Mouse (Mus musculus) cortical plate, adult 2 months (tissue): ENCODE results near the gene Nsdhl. TPM values are rescaled to one million over a fixed set of nuclear protein-coding genes. Genes with fewer than 3 reads are reported as not detected.
A peak's percentile ranks its signal among the peaks of the same experiment; 100 is the strongest.

Experiments used
- H3K27ac ChIP-seq: fragments of 200-500 bp; 2 replicates; pipeline ENCODE4 v1.5.1; 2012; ENCODE audit warnings: low read length, control low read depth, inconsistent platforms; ENCODE audit not compliant: insufficient read depth
- H3K4me1 ChIP-seq: fragments of 200-500 bp; 2 replicates; pipeline ENCODE4 v1.6.1; 2011; ENCODE audit warnings: low read length; ENCODE audit not compliant: control insufficient read depth, insufficient read depth
- H3K4me3 ChIP-seq: fragments of 200-500 bp; 2 replicates; pipeline ENCODE4 v1.5.1; 2011; ENCODE audit warnings: mild to moderate bottlenecking, low read length, control low read depth; ENCODE audit not compliant: insufficient read depth
- CTCF ChIP-seq: fragments of 200-500 bp; IDR thresholded peaks from 2 replicates; pipeline ENCODE4 v1.5.1; 2011; ENCODE audit warnings: mild to moderate bottlenecking, control low read depth, low read length; ENCODE audit not compliant: insufficient read depth; ENCODE audit errors: extremely low read depth
- POLR2A ChIP-seq: fragments of 200-500 bp; IDR thresholded peaks from 2 replicates; pipeline ENCODE4 v1.6.1; 2011; ENCODE audit warnings: mild to moderate bottlenecking, low read length, control low read depth; ENCODE audit not compliant: insufficient read depth; ENCODE audit errors: extremely low read depth
- polyA plus RNA-seq: library from polyadenylated mRNA; depleted of rRNA; stranded (reverse); fragments of >200 nt; gene quantifications from 2 replicates; pipeline ENCODE4 v1.2.3, GENCODE M21; 2012; rRNA removed

The Nsdhl gene
- polyA plus RNA-seq, result 32.1 and 36.4 TPM in 2 replicates

- TF ChIP-seq CTCF (no peak), POLR2A (peak; percentile 55; the same call in 1 of the 2 replicates)
- H3K27ac ChIP-seq, result no peak within 1 kb of the TSS
- H3K4me1 ChIP-seq, result 0 out of 2 replicates have a peak, but pooled peaks cover 2% of the 10 kb centered on the region
- H3K4me3 ChIP-seq, result peak within 1 kb of the TSS; percentile 69
These were observed at the start of gene Nsdhl, which contains the start of gene Cetn2 for GRCm38 (mm10) chrX:72917884-72918681. TSS of gene Nsdhl (plus strand) at chrX:72918557. TSS of gene Cetn2 (minus strand) at chrX:72918411.

DNA sequence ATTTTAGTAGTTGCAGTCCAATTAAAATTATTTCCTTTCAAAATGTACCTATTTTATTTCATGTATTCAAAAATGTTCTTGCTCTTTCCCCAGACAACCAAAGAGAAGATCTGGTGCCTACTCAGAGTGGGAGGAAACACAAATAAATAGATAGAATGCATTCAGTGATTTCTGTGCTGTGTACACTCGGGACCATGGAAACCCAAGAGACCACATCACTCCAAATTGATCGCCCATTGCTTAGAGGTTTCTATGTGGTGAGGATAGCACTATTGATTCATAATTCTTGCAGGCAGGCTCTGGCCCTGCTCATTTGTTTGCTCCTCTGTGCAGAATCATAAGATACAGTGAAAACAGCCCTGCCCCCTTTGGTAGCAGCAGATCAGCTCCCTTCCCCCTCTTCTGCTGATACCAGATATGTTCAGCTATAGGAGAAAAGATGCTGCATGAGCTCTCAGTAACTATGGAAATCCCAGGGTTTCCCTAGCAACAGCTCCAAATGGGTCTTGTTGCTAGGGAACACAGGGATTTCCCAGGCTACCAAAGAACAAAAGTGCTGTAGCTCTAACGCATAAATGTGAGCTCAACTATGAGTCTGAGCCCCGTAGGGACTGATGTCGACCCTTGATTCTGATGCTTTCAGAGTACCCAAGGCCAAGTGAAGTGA is 22.8 kb upstream of the Nsdhl start:
- Histone ChIP-seq H3K27ac (no peak overlapping the region), H3K4me3 (no peak overlapping the region), H3K4me1 (no peaks in the 10 kb centered on the region; the same call in 1 of the 2 replicates)
- TF ChIP-seq CTCF (no peak), POLR2A (no peak)

DNA sequence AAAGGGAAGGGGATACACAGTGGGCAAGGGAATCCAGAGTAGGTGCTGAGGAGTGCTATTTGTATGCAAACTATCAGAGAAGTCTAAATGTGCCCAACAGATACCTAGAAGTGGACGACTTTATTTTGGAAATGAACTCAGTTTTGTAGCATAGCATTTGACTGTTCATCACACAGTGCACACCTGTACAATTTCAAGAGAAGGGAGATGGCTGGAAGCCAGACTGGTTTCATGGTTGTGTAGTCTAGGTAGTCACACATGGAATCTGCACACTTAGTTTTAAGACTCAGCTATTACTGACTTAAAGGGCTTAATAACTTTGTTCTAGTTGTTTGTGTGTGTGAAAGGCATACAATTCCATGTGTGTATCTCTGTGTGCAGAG is 22.3 kb upstream of the Nsdhl start:
- TF ChIP-seq POLR2A (no peak), CTCF (no peak)
- no peak overlapping the region for H3K27ac ChIP-seq

GRCm38 (mm10) chrX:72902530-72902929 is 15.8 kb upstream of the Nsdhl start:
- H3K4me1 ChIP-seq, result no peaks in the 10 kb centered on the region
- no peak for TF ChIP-seq POLR2A
- TF ChIP-seq CTCF, result no peak

More for the DNA sequence above, 22.3 kb upstream of the Nsdhl start:
- H3K4me3 ChIP-seq, result no peak overlapping the region
- no peaks in the 10 kb centered on the region; the same call in 1 of the 2 replicates for H3K4me1 ChIP-seq

DNA sequence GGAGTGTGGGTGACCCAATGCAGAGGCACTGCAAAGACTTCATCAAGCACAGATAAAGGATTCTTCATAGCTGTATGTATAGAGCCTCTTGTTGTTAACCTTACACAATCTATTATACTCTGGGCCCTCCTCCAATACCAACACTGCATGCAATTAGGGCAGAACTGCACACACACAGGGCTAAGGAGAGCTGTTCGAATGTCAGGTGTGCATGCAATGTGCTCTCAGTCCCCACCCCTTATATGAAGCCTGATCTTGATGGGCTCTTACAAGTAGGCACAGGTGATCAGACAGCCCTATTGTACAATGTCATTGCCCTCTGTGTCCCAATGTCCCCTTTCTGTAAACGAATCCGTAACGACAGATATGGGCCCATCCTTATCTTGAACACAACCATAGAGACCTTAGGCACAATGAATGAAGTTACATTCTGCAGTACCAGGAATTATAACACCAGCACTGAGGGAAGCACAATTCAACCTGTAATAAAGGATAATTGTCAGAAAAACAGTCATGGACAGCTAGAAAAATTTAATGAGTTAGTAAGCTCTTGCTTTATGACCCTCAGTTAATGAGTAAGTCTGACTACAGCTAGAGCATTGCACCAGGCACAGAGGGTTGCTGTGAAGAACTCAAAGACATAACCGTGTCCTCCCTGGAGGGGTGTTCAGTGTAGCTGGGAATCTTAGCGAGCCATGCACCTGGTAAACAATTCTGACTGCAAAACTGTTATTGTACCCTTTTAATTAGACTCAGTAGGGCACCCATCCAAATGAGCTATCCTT is 10.5 kb upstream of the Nsdhl start:
- no peak overlapping the region for H3K27ac ChIP-seq
- H3K4me1 ChIP-seq, result 0 out of 2 replicates have a peak, but pooled peaks cover 1% of the 10 kb centered on the region
- no peak for TF ChIP-seq POLR2A
- no peak for TF ChIP-seq CTCF
- no peak overlapping the region for H3K4me3 ChIP-seq

More at GRCm38 (mm10) chrX:72902530-72902929, 15.8 kb upstream of the Nsdhl start:
- Histone ChIP-seq H3K4me3 (no peak overlapping the region), H3K27ac (no peak overlapping the region)

- 0 out of 2 replicates have a peak, but pooled peaks cover 1% of the 10 kb centered on the region for H3K4me1 ChIP-seq
- H3K4me3 ChIP-seq, result no peak overlapping the region
- no peak overlapping the region for H3K27ac ChIP-seq
- TF ChIP-seq CTCF (peak; percentile 24; the same call in 1 of the 2 replicates), POLR2A (no peak)
These were observed 10.0 kb upstream of the Nsdhl start for GRCm38 (mm10) chrX:72908404-72908741.

DNA sequence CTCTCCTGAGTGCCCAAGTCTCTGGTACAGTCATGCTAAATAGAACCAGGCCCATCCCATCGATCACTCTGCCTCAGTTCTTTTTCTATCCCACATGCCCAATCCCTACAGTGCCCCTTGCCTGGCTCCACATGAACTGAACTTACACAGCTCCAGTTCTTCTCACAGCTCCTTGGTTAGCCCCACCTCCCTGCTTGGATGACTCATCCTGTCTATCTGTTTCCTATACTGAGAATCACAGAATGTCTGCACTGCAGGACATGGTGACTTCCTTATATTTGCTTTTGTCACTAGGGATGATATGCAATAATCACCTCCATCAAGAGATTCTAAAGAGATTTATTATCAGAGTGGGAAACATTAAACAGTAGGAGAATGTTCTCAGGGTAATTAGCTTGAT is 6.7 kb upstream of the Nsdhl start:
- Histone ChIP-seq H3K4me3 (no peak overlapping the region), H3K4me1 (0 out of 2 replicates have a peak, but pooled peaks cover 1% of the 10 kb centered on the region), H3K27ac (no peak overlapping the region)
- no peak for TF ChIP-seq CTCF
- no peak for TF ChIP-seq POLR2A

DNA sequence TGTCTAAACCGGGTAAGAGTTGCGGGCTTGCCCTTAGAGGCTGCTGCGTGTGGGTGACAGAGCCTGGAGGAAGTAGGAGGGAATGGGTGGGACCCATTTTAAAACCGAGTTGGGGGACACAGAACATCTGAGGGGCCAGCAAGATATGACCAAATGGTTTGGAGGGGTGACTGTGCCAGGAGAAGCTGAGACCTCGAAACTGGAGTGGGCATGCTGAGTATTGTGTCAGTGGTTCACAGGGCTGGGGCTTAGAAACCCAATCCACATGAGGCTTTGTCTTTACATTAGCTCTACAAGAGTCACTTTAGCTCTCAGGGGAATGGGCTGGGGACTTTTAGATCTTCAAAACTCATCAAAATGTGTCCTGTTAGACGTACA is 314 bp downstream of the Nsdhl start:
- H3K4me1 ChIP-seq, result 0 out of 2 replicates have a peak, but pooled peaks cover 2% of the 10 kb centered on the region
- H3K27ac ChIP-seq, result no peak overlapping the region

GRCm38 (mm10) chrX:72921391-72921790 is 3.0 kb downstream of the Nsdhl start:
- H3K4me1 ChIP-seq, result 0 out of 2 replicates have a peak, but pooled peaks cover 2% of the 10 kb centered on the region
- H3K27ac ChIP-seq, result no peak overlapping the region
- TF ChIP-seq POLR2A (no peak), CTCF (no peak)
- H3K4me3 ChIP-seq, result no peak overlapping the region

More for the DNA sequence above, 314 bp downstream of the Nsdhl start:
- H3K4me3 ChIP-seq, result peak overlapping the region; percentile 69
- TF ChIP-seq CTCF, result no peak
- TF ChIP-seq POLR2A, result no peak
